Mouse (Mus musculus): ENCODE data around the gene Fam181a.

The Fam181a gene

DNA sequence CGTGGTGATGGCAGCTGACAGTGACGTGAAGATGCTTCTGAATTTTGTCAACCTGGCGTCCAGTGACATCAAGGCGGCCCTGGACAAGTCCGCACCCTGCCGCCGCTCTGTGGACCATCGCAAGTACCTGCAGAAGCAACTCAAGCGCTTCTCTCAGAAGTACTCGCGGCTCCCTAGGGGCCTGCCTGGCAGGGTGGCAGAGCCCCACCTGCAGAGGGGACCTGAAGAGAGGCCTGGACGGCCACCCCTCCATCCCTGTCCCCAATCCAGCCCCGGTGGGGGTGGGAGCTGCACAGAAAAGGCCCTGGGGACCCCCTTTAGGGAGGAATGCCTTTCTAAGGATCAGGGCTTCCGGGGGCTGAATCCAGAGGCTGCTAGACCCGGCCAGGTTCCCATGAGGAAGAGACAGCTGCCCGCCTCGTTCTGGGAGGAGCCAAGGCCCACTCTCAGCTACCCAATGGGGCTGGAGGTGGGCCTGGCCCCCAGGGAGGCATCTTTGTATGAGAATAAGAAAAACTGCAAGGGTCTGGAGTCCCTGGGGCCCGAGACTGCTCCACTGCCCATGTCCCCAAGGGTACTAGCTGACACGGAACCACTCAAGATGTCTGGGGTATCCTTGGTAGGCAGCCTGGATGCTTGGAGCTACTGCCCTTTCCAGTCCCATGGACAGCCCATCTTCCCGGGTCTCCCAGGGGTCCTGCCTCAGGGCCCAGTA lies 5.2 kb downstream of the Fam181a start:
- DNase-seq: no peak

GRCm38 (mm10) chr12:103322801-103323200 lies 12.0 kb downstream of the Fam181a start:
- DNase-seq: no peak

DNA sequence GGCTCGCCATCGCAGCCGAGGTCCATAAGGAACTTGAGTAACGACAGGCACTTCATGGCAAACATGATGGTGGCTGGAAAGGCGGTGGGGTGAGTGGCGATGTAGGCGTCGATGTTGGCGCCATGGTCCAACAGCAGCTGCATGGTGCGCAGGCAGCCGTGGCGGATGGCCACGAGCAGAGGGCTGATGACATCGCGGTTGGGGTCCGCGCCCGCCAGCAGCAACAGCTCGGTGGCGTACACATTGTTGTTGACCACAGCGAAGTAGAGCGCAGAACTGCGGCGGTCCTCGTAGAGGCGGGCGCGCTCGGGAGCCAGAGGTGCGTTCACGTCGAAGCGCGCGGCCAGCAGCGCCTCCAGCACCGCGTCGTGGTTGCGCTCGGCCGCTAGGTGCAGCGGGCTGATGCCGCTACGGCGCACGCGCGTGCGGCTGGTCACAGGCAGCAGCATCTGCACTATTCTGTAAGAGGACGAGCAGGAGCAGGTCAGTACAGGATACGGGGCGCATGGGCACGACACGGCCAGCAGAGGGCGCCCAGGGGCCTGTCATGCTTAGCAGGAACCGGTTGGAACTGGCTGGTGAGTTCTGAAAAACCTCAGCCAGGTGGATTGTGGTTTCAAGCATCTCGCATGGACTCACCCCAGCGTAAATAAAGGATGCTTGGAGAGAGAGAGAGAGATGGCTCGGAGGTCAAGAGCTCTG lies 14.5 kb downstream of the Fam181a start:
- peak; percentile 77 for DNase-seq

GRCm38 (mm10) chr12:103326569-103326968 lies 15.8 kb downstream of the Fam181a start:
- DNase-seq: no peak

DNA sequence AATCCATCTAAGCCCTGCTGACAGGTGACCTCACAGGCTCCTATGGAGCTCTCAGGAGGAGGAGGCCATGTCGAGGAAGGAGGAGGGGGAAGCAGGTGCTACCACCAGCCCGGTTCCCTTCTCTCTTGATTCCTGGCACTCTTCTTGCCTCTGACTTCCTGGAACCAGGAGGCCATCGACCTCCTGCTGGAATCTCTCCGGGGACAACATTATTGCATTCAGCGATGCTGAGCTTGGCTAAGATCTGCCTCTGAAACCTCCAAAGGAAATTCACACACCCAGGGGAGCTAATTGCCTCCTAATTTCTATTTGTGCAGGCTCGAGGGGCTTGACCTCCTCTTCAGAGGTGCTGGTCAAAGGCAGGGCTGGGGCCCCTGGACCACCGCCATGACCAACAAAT lies 16.3 kb downstream of the Fam181a start:
- DNase-seq: no peak

DNA sequence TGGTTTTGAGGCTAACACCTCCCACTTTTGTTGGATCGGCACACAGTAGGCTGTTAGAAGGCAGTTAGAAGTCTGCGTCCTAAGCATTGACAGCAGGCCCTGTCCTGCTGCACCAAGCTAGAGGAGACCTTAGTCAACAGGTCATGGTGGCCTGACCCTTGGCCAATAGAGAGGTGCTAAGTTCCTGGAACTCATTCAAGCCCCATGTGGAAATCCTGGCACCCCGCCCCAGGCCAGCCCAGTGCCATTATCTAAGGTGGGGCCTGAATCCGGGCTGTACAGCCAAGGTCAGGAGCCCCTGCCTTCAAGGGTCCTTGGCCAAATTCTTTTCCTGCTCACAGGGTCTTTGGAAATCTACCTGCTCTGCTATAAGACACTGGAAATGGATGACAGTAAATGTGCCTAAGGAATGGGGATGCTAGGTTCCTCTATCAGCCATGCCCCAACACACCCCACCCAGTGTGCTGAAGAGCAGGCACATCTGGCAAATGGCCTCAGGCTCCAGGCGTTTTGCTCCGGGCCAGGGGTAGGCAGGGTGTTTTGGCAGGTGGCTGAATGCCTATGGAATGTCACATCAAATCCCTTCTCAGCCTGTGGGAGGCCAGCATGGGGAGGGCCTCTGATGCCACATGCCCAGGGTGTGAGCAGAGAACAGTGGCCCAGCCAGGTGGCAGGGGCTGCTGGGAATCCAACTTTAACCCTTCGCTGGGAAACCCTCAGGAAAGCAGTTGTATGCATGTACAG lies 17.8 kb downstream of the Fam181a start:
- DNase-seq: no peak

DNA sequence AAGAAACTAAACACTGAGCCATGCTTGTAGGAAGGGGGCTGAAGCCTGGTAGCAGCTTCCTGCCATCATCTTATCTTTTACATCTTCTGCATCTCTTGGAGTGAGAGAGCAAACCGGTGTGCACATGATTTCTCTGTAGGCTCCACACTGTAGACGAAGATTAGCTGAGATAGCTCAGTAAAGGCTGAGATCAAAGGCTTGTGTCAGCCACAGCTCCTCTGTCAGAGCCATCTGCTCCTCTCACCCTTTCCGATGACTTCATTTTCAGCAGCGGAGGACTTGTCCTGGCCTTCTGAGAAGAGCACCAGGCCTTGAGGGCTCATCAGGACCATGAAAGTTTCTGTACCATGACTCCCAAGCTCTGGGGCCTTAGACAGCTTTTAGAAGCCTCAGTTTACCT lies 20.7 kb downstream of the Fam181a start:
- DNase-seq: no peak

GRCm38 (mm10) chr12:103332879-103333278 lies 22.1 kb downstream of the Fam181a start:
- no peak for DNase-seq

DNA sequence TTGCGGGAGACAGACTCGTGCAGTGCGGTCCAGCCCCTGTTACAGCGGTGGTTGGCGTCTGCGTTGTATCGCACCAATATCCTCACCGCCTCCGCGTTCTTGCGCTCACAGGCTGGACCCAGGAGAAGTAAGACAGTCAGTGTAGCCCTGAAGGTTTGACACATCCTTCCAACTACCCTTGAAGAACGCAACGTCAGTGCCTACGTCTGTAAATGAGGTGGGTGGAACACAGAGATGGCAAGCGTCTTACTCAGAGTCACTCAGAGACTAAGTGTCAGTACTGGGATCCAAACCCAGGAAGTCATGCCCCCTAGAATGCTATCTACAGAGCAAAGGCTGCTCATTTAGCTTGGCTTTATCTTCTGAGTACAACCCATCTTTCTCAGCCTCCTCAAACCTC lies 22.7 kb downstream of the Fam181a start:
- no peak for DNase-seq

- no peak for DNase-seq
Observed at GRCm38 (mm10) chr12:103336766-103337165, 26.0 kb downstream of the Fam181a start.

DNA sequence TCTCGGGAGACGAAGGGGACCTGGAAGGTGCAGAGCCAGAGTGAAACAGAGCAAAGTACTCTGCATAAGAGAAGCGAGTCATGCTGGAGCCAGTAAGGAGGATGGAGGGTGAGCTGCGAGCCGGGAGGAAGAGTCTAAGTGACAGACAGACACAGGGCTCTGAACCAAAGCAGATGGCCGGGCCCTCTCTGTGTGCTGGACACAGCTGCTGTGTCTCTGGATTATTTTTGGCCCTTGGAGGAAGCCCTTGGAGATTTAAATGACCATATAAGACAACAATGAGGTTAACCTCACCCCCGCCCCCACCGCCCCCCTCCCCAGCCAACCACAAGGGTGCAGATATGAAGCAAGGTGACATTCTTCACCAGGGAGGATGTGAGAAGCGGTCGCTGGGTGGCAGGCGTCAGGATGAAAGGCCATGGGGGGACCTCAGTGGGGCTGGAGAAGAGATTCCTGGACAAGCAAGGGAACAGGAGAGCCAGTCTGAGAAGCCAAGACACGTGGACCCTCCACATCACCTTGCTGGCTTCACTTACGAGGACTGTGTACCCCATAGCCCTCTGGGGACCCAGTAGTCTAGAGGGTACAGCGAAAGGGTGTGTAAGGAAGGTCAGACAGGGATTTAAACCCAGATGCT lies 27.5 kb downstream of the Fam181a start:
- DNase-seq: no peak

DNA sequence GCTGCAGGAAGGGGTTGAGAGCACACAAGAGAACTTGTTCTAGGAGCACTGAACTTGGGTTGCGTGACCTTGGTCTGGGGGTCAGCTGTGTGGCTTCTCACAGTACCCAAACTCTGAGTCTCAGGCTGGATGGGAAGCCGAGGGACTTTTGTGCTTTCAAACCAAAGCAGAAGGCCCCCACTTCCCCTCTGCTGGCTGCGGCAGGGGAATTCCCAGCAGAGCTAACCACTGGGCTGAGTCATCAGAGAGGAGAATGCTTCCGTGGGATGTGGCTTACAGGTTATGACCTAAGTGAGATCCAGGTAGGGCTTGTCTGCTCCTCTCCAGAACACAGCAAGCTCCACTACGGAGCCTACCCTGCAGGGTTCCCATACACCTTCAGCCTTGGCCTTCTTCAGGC lies 30.4 kb downstream of the Fam181a start:
- no peak for DNase-seq

- no peak for DNase-seq
Observed at GRCm38 (mm10) chr12:103343456-103343855, 32.7 kb downstream of the Fam181a start.

DNA sequence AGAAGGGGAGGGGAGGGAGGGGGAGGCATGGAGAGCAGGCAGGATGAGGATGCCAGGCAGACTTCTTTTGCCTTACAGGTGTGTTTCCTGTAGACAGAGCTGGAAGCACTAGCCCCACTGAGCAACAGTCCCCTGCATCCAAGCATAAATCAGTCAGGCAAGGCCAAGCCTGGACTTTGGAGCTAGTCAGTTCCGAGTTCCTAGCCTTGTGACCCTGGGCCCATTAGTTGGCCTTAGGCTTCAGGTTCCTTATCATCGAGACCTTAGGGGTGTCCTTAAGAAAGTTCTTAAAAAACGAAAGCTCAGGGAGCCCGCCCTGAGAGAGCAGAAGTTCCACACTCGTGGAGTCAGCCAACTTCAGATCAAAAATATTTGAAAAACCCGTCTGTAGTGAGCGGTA lies 34.2 kb downstream of the Fam181a start:
- no peak for DNase-seq

DNA sequence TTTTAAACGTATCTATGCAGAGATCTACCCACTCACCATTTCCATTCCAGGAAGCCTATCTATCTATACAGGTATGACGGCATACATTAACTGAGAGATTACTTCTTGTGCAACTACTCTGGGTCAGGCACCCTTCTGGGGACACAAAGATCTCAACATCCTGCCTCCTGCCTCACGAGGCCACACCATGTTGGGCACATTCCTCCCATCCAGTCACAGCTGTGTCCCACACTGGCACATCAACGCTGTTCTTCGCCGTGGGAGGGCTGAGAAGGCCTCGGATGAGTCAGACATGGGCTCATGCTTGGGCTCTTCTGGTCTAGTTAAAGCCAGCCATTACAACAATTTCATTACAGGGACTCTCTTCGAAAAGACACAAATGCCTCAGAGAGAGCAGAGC lies 36.2 kb downstream of the Fam181a start:
- DNase-seq: no peak

GRCm38 (mm10) chr12:103347406-103347805 lies 36.6 kb downstream of the Fam181a start:
- no peak for DNase-seq

DNA sequence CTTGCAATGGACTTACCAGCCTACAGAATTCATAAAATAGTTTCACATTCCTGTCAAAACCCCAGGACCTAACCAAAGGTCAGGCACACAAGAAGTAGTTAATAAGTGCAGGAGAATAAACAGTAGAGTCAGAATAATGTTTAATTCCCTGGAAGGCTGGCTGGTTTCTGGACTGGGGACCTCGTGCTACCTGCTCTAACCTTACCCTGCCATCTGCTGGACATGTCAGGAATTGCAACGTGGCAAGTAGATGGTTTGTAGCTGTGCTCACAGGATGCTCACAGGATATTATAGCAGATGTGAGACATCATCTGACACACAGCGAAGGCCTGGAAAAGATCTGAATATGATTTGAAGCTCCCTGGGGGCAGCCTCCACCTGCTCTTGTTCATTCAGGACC lies 37.7 kb downstream of the Fam181a start:
- peak; percentile 76 for DNase-seq

DNA sequence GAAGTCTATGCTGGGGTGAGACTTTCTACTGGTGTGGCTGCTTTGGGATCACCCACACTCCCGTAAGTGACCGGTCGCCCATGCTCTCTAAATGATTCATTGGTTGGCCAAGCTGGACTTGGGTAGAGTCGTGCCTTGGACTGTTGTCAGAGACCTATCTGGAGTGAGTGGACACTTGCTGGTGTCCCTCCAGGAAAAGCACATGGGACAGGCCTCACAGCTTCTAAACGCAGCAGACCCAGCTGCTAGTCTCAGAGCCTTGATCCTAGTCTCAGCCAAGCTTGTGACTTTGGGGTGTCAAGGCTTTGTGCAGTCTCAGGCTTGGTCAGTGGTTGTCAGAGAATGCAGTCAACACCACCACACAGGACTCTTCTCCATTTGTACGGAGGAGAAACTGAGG lies 42.0 kb downstream of the Fam181a start:
- DNase-seq: no peak

DNA sequence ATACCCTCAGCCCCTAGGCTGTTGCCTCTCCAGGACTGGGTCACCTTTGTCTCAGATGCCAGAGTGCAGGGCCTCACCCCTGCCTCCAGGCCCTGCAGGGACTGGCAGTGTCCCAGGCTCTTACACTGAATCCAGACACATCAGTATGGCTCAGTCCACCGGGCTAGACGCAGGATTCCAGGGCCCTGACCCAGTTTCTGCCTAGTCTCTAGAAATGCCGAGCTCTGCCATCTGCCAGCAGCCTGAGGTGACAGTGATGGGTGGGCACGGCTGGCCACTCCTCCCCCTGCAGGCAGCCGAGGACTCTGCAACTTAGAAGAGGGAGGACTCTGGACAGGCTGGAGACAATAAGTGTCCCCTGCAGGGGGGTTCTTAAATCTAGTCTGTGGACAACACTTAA lies 42.8 kb downstream of the Fam181a start:
- peak; percentile 74 for DNase-seq

DNA sequence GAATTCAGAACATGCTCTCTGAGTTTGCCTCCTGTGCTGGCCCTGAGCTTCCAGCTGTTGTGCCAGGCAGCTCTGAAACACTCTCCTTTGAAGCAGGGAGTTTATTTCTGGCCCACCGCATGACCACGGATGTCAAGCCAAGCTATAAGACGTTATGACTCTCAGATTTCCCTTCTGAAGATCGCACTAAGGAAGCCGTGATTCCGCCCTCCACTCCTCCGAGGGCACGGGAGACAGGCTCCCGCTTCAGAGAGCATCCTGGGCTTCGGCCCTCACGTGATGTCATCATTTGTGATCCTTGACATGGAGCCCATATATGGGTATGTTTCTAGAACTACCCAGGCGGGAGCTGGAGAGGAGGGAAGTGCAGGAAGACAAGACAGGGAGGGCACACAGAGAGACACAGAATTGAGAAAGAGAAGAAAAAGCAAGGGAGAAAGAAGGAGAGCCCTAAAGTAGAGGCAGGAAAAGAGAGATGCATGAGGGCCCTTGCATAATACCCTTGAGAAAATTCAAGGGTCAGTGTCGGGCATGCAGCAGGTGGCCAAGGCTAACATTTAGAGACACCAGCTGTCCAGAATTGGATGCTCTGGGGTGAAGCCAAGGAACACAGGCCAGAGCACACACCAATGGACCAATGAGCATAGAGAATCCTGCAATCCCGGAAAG lies 45.1 kb downstream of the Fam181a start, which contains the start of gene Asb2:
Gene Asb2, minus strand, starts transcription at position 256 of the 669 bp plus-strand sequence.
- DNase-seq: no peak

- no peak for DNase-seq
Observed at GRCm38 (mm10) chr12:103356415-103356748, 45.6 kb downstream of the Fam181a start.

DNA sequence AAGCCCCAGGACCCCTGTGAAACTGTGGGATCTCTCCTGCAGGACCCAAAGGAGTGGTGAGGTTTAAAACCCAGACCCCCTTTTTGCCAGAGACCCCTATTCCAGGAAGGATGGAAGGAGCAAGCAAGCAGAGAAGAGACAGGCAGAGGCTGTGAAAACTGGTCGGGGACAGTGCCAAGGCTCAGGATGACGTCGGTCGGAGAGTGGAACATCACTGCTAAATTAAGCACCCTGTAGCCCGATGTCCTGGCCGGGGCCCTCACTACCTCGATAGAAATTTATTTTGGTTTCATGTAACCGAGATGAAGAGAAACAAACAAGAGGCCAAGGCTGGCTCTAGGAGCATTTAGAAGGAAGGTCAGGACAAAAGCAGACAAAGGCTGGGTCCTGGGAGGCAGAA lies 47.4 kb downstream of the Fam181a start:
- DNase-seq: no peak

All from cerebellum, adult 9-10 months (tissue).